Mouse (Mus musculus): Measurements from ENCODE around the gene Pvalb. TPM values are rescaled to one million over a fixed set of nuclear protein-coding genes. Genes with fewer than 3 reads are reported as not detected.

The Pvalb gene
- polyA plus RNA-seq, 2 experiments, result not detected

DNA sequence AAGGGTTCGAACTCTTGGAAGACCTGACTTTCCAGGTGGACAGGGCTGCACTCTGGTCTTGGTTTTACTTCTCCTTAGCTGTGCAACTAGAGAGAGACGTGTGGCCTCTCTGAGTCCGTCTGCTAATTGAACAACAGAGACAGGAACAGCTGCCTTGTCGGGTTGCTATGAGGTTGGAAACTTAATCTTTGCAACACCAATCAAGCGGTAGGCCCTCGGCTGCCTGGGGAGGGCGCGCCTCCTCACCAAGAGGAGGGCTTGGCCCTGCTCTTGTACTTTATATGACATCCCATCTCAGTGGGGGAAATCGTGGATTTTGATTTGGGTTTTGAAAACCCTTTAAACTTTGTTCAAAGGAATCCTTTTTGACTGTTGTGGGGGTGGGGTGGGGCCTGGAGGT, 44.3 kb downstream of the Pvalb start:
- TF ChIP-seq CTCF (IDR thresholded peaks at IDR 0.05; ENCODE audit: low read depth), result no peak
- TF ChIP-seq EP300 (IDR thresholded peaks at IDR 0.05; ENCODE audit: low read depth), result no peak
- no peak overlapping the region for H3K27ac ChIP-seq
- H3K4me1 ChIP-seq (replicated peaks; ENCODE audit: control insufficient read depth in 2 of 2, insufficient read depth in 2 of 2, low read length in 1 of 2), result no peaks in the 10 kb centered on the region

DNA sequence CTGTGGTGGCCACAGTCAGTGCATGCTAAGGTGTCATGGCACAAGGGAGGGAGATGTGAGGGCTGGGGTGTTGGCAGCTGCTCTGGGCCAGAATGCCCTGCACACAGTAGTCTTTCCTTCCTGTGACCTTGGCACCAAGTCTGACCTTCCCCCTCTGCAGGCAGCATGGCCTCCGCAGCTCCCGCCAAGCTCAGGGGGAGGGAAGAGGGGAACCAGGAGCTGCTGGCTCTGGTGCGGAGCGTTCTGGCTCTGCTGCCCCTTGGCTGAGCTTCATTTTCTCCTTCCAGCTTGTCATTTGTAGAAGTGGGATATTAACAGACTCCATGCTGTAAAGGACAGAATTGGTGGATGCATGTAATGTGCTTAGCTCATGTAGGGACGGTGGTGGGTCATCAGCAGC, 47.9 kb downstream of the Pvalb start:
- no peak for ATAC-seq (ENCODE audit: insufficient read depth)
- Histone ChIP-seq H3K4me2 (ENCODE audit: low read depth) (no peak overlapping the region), H3K4me3 (ENCODE audit: insufficient read depth in 1 of 2, low read depth in 2 of 2, low read length in 2 of 2) (no peak overlapping the region), H3K27ac (no peak overlapping the region), H3K27me3 (ENCODE audit: control insufficient read depth, insufficient read depth, low read length) (no peaks in the 10 kb centered on the region; the same call in 1 of the 2 replicates), H3K9ac (replicated peaks) (no peak overlapping the region), H3K36me3 (replicated peaks; ENCODE audit: control insufficient read depth, insufficient read depth, low read depth) (no peaks in the 10 kb centered on the region), H3K9me3 (ENCODE audit: control insufficient read depth, low read length) (no peaks in the 10 kb centered on the region), H3K4me1 (replicated peaks; ENCODE audit: control insufficient read depth in 2 of 2, insufficient read depth in 2 of 2, low read length in 1 of 2) (no peaks in the 10 kb centered on the region)
- DNase-seq (ENCODE audit: low read depth in 3 of 3, low spot score in 3 of 3), result no peak
- TF ChIP-seq EP300 (IDR thresholded peaks at IDR 0.05; ENCODE audit: low read depth) (no peak), CTCF (IDR thresholded peaks at IDR 0.05; ENCODE audit: low read depth) (no peak)
- WGBS (ENCODE audit: insufficient replicate concordance), result 72% methylated on average over 5 of the region's 5 CpGs

More for the DNA sequence above, 44.3 kb downstream of the Pvalb start:
- ATAC-seq (ENCODE audit: insufficient read depth), result no peak
- H3K9ac ChIP-seq (replicated peaks), result no peak overlapping the region
- H3K4me3 ChIP-seq (ENCODE audit: insufficient read depth in 1 of 2, low read depth in 2 of 2, low read length in 2 of 2), result no peak overlapping the region
- no peaks in the 10 kb centered on the region for H3K9me3 ChIP-seq (ENCODE audit: control insufficient read depth, low read length)
- no peaks in the 10 kb centered on the region for H3K36me3 ChIP-seq (replicated peaks; ENCODE audit: control insufficient read depth, insufficient read depth, low read depth)
- WGBS (ENCODE audit: insufficient replicate concordance), result 74% methylated on average over 9 of the region's 9 CpGs
- DNase-seq (ENCODE audit: low read depth in 3 of 3, low spot score in 3 of 3), result no peak
- H3K27me3 ChIP-seq (ENCODE audit: control insufficient read depth, insufficient read depth, low read length), result no peaks in the 10 kb centered on the region
- H3K4me2 ChIP-seq (ENCODE audit: low read depth), result no peak overlapping the region

DNA sequence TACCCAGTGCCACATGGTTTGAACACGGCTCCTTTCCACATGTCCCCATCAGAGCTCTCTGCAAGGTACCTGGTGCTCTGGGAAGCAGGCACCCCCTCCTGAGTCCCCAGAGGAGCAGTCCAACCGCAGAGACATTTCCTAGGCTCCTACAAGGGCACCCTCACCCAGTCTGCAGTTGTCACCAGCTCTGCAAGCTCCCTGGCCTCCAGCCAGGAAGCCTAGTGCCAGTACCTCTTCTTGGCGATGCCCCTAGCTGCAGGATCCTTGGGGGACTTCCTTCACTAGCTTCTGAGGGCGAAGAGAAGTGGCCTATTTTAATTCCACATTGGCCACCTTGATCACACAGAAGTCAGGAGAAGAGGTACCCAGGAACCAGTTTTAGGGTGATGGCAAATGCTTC, 48.4 kb downstream of the Pvalb start:
- ATAC-seq (ENCODE audit: insufficient read depth), result no peak
- Histone ChIP-seq H3K4me2 (ENCODE audit: low read depth) (no peak overlapping the region), H3K27me3 (ENCODE audit: control insufficient read depth, insufficient read depth, low read length) (no peaks in the 10 kb centered on the region; the same call in 1 of the 2 replicates), H3K4me3 (ENCODE audit: insufficient read depth in 1 of 2, low read depth in 2 of 2, low read length in 2 of 2) (no peak overlapping the region), H3K36me3 (replicated peaks; ENCODE audit: control insufficient read depth, insufficient read depth, low read depth) (no peaks in the 10 kb centered on the region), H3K9ac (replicated peaks) (no peak overlapping the region), H3K27ac (no peak overlapping the region), H3K9me3 (ENCODE audit: control insufficient read depth, low read length) (no peaks in the 10 kb centered on the region), H3K4me1 (replicated peaks; ENCODE audit: control insufficient read depth in 2 of 2, insufficient read depth in 2 of 2, low read length in 1 of 2) (no peaks in the 10 kb centered on the region)
- 48% methylated on average over 4 of the region's 4 CpGs for WGBS (ENCODE audit: insufficient replicate concordance)
- no peak for DNase-seq (ENCODE audit: low read depth in 3 of 3, low spot score in 3 of 3)
- no peak for TF ChIP-seq CTCF (IDR thresholded peaks at IDR 0.05; ENCODE audit: low read depth)
- TF ChIP-seq EP300 (IDR thresholded peaks at IDR 0.05; ENCODE audit: low read depth), result no peak

DNA sequence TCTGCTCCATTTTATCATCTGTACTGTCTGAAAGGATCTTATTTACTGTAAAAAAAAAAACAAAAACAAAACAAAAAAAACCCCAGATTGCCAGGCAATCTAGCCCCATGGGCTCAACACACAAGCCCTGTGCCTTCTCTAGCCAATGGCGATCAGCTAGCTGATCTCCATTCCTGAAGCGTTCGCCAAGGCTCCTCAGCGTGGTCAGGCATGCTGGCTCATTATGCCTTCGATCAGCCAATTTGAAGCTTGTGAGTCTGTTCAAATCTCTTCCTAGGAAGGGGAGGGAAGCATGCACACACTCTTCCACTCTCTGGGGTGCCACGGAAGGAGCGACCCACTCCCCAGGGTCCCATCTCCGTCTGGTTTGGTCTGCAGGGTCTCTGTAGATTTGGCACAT, 48.9 kb downstream of the Pvalb start:
- ATAC-seq (ENCODE audit: insufficient read depth) (no peak), DNase-seq (ENCODE audit: low read depth in 3 of 3, low spot score in 3 of 3) (no peak)
- Histone ChIP-seq H3K27ac (no peak overlapping the region), H3K4me3 (ENCODE audit: insufficient read depth in 1 of 2, low read depth in 2 of 2, low read length in 2 of 2) (no peak overlapping the region), H3K36me3 (replicated peaks; ENCODE audit: control insufficient read depth, insufficient read depth, low read depth) (no peaks in the 10 kb centered on the region), H3K4me1 (replicated peaks; ENCODE audit: control insufficient read depth in 2 of 2, insufficient read depth in 2 of 2, low read length in 1 of 2) (no peaks in the 10 kb centered on the region), H3K27me3 (ENCODE audit: control insufficient read depth, insufficient read depth, low read length) (no peaks in the 10 kb centered on the region; the same call in 1 of the 2 replicates), H3K9ac (replicated peaks) (no peak overlapping the region), H3K9me3 (ENCODE audit: control insufficient read depth, low read length) (no peaks in the 10 kb centered on the region), H3K4me2 (ENCODE audit: low read depth) (no peak overlapping the region)
- TF ChIP-seq CTCF (IDR thresholded peaks at IDR 0.05; ENCODE audit: low read depth) (no peak), EP300 (IDR thresholded peaks at IDR 0.05; ENCODE audit: low read depth) (no peak)
- 61% methylated on average over 8 of the region's 8 CpGs for WGBS (ENCODE audit: insufficient replicate concordance)

DNA sequence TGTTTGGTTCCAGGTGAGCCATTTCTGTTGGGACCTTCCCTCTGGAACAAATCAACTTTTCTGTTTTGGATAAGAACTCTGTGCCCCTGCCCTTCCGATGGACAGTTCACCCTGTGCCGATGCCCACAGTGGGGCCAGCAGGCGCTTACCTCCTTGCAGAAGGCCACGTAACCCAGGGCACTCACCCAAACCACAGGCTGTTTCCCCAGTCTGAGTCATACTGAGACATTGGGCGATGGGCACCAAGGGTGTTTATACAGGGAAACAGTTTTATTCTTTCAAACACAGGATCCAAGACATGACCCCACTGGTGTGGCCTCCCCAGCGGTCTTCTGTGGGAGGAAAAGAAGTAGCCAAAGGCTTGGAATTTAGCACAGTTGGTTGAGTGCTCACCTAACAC, 50.8 kb downstream of the Pvalb start:
- WGBS (ENCODE audit: insufficient replicate concordance), result 61% methylated on average over 6 of the region's 6 CpGs
- no peaks in the 10 kb centered on the region for H3K9me3 ChIP-seq (ENCODE audit: control insufficient read depth, low read length)
- no peak overlapping the region for H3K4me2 ChIP-seq (ENCODE audit: low read depth)
- H3K27ac ChIP-seq, result no peak overlapping the region
- ATAC-seq (ENCODE audit: insufficient read depth) (no peak), DNase-seq (ENCODE audit: low read depth in 3 of 3, low spot score in 3 of 3) (no peak)
- no peaks in the 10 kb centered on the region; the same call in 1 of the 2 replicates for H3K27me3 ChIP-seq (ENCODE audit: control insufficient read depth, insufficient read depth, low read length)
- TF ChIP-seq CTCF (IDR thresholded peaks at IDR 0.05; ENCODE audit: low read depth) (no peak), EP300 (IDR thresholded peaks at IDR 0.05; ENCODE audit: low read depth) (no peak)
- no peak overlapping the region for H3K9ac ChIP-seq (replicated peaks)
- H3K4me1 ChIP-seq (replicated peaks; ENCODE audit: control insufficient read depth in 2 of 2, insufficient read depth in 2 of 2, low read length in 1 of 2), result no peaks in the 10 kb centered on the region
- H3K4me3 ChIP-seq (ENCODE audit: insufficient read depth in 1 of 2, low read depth in 2 of 2, low read length in 2 of 2), result no peak overlapping the region
- no peaks in the 10 kb centered on the region for H3K36me3 ChIP-seq (replicated peaks; ENCODE audit: control insufficient read depth, insufficient read depth, low read depth)
